Mouse (Mus musculus): ENCODE measurements around the gene Vmn2r14.

The Vmn2r14 gene

DNA sequence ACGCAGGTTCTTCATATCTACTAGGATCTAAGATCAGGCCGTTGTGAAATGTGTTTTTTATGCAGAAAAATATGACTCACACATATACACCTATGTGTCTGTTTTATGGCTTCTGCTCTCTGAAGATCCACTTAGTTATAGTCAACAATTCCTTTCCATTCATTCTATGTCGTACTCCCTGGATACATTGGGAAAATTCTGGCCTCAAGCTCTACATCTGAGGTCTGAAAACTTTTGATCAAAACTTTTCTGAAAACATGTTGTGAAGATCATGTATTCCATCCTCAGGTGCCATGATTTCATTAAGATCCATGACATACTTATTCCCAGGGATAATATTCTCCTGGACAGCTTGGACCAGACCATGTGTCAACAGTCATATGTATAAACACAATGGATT is at the start of gene Vmn2r14:
TSS of gene Vmn2r14 (minus strand) at position 101 of the 400 bp plus-strand sequence.
- 62% methylated on average over 3 of the region's 3 CpGs for WGBS

DNA sequence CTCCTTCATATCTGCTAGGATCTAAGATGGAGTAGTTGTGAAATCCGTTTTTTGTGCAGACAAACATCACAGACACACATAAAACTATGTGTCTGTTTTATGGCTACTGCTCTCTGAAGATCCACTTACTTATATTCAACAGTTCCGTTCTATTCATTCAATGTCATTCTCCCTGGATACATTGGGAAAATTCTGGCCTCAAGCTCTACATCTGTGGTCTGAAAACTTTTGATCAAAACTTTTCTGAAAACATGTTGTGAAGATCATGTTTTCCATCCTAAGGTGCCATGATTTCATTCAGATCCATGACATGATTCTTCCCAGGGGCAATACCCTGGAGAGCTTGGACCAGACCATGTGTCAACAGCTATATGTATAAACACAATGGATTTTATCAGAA is 32.4 kb downstream of the Vmn2r14 start, which contains the start of gene Vmn2r13:
TSS of gene Vmn2r13 (minus strand) at position 101 of the 400 bp plus-strand sequence.
- WGBS: 62% methylated on average over 2 of the region's 2 CpGs

DNA sequence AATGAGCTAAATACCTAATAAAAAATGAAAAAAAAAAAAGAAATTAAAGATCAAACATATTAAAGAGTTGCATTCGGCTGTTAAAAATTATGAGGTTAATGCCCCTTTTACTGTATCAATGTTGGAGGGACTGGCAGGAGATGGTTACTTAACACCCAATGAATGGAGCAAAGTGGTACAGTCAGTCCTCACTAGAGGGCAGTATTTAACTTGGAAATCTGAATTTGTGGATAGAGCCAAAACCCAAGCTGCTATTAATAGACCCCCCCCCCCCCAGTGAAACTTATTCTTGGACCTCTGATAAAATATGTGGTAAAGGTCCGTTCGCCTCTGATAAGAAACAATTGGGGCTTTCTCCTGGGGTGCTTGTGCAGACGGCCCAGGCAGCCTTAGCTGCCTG is 57.7 kb downstream of the Vmn2r14 start:
- 91% methylated on average over 4 of the region's 4 CpGs for WGBS
